ENCODE assay signal across 24 mouse cellular contexts in genomic region chr19:46404030-46404429, GRCm38 (mm10). TPM values are rescaled to one million over a fixed set of nuclear protein-coding genes. Genes with fewer than 3 reads are reported as not detected.
DNase-seq lines count a peak whose midpoint lies in the region; ATAC-seq and TF ChIP-seq lines count a peak whose summit lies in the region.
"Had no signal": no experiment of that assay in that cellular context is flagged by ENCODE, and none has a peak within 500 bp of the region (broad histone marks: within the 10 kb centered on the region; RNA-seq: fewer than 3 reads in every experiment).

No protein-coding gene starts in this region.

- no peak for TF ChIP-seq POLR2A in kidney, adult 2 months (IDR thresholded peaks at IDR 0.05; ENCODE audit: low read depth, low read length)

- peaks cover 4% of the 10 kb centered on the region; the same call in 1 of the 2 replicates for H3K36me3 ChIP-seq in kidney, adult 2 months (ENCODE audit: control insufficient read depth, insufficient read depth, low read length)
- peaks cover 63% of the 10 kb centered on the region for H3K36me3 ChIP-seq in kidney, embryonic 15.5 days
- peaks cover 11% of the 10 kb centered on the region for H3K36me3 ChIP-seq in kidney, postnatal 0 days (ENCODE audit: insufficient read depth, low read length)

- H3K9ac ChIP-seq in kidney, embryonic 15.5 days = no peak overlapping the region
- no peak overlapping the region for H3K9ac ChIP-seq in kidney, postnatal 0 days (ENCODE audit: low read depth, low read length)
- H3K9ac ChIP-seq: embryonic facial prominence, embryonic 12.5 days; forebrain, embryonic 13.5 days; forebrain, embryonic 15.5 days had no signal

- H3K4me1 ChIP-seq in kidney, adult 2 months (ENCODE audit: control insufficient read depth, insufficient read depth, low read length) = peaks cover 62% of the 10 kb centered on the region
- H3K4me1 ChIP-seq in kidney, embryonic 15.5 days = peaks cover 59% of the 10 kb centered on the region
- H3K4me1 ChIP-seq in kidney, postnatal 0 days (replicated peaks; ENCODE audit: insufficient read depth, low read length) = peaks cover 29% of the 10 kb centered on the region

- no peak for ATAC-seq in kidney, embryonic 15.5 days (replicated peaks; ENCODE audit: low FRiP score)
- no peak for ATAC-seq in kidney, postnatal 0 days (replicated peaks; ENCODE audit: low FRiP score, low read depth)
- ATAC-seq: activated CD4-positive, CD25-positive, alpha-beta regulatory T cell, adult 4 months; CD4-positive, CD25-positive, alpha-beta regulatory T cell, adult 4 months; forebrain, embryonic 13.5 days; forebrain, embryonic 15.5 days; Patski had no signal

- no peaks in the 10 kb centered on the region for H3K27me3 ChIP-seq in kidney, adult 2 months (replicated peaks; ENCODE audit: control insufficient read depth, insufficient read depth, low read length)
- H3K27me3 ChIP-seq in kidney, embryonic 15.5 days = no peaks in the 10 kb centered on the region
- no peaks in the 10 kb centered on the region for H3K27me3 ChIP-seq in kidney, postnatal 0 days (ENCODE audit: insufficient read depth, low read length)
- H3K27me3 ChIP-seq: CH12.LX; embryonic facial prominence, embryonic 12.5 days; forebrain, embryonic 13.5 days; forebrain, embryonic 15.5 days; Patski had no signal

- WGBS in kidney, adult 2 months = 48% methylated on average over 1 of the region's 1 CpGs
- WGBS in kidney, embryonic 15.5 days = 72% methylated on average over 1 of the region's 1 CpGs
- 62% methylated on average over 1 of the region's 1 CpGs for WGBS in kidney, postnatal 0 days

- peak; percentile 54 for DNase-seq in kidney, adult 2 months
- no peak for DNase-seq in kidney, adult 8-10 months
- DNase-seq in kidney, postnatal 14 days = no peak
- no peak for DNase-seq in kidney, postnatal 0 days (ENCODE audit: low spot score)
- DNase-seq in kidney, postnatal 4 days = no peak
- DNase-seq: adrenal gland, adult 8-10 months; adrenal gland, postnatal 14 days; adrenal gland, postnatal 36 days; B cell, adult 2 months; cerebellum, adult 11-12 months; cerebellum, adult 2 months; cerebellum, adult 9-10 months; cerebellum, postnatal 10 days; cerebellum, postnatal 25 days had no signal

- no peak for TF ChIP-seq CTCF in kidney, adult 2 months (conservative IDR thresholded peaks at IDR 0.05; ENCODE audit: insufficient read depth, insufficient read length, low read depth, low read length)
- no peak for TF ChIP-seq CTCF in kidney, postnatal 0 days (IDR thresholded peaks at IDR 0.05; ENCODE audit: low read depth)

- H3K9me3 ChIP-seq in kidney, embryonic 15.5 days (replicated peaks) = no peaks in the 10 kb centered on the region
- H3K9me3 ChIP-seq in kidney, postnatal 0 days (replicated peaks; ENCODE audit: low read length) = no peaks in the 10 kb centered on the region
- H3K9me3 ChIP-seq: embryonic facial prominence, embryonic 10.5 days; embryonic facial prominence, embryonic 12.5 days; forebrain, embryonic 13.5 days; forebrain, embryonic 15.5 days; G1E had no signal

- no peak overlapping the region for H3K4me3 ChIP-seq in kidney, adult 2 months (ENCODE audit: insufficient read depth, low read depth, low read length)
- H3K4me3 ChIP-seq in kidney, embryonic 15.5 days (replicated peaks) = no peak overlapping the region
- H3K4me3 ChIP-seq in kidney, postnatal 0 days (replicated peaks; ENCODE audit: low read depth, low read length) = no peak overlapping the region
- H3K4me3 ChIP-seq: embryonic facial prominence, embryonic 10.5 days; embryonic facial prominence, embryonic 12.5 days; forebrain, embryonic 13.5 days; forebrain, embryonic 15.5 days had no signal

- H3K27ac ChIP-seq in kidney, adult 2 months (ENCODE audit: insufficient read depth, low read depth, low read length) = peak overlapping the region; percentile 7; the same call in 1 of the 2 replicates
- peak overlapping the region; percentile 27; the same call in 1 of the 2 replicates for H3K27ac ChIP-seq in kidney, embryonic 15.5 days
- H3K27ac ChIP-seq in kidney, postnatal 0 days = peak overlapping the region; percentile 38; the same call in 1 of the 2 replicates
- H3K27ac ChIP-seq: embryonic facial prominence, embryonic 10.5 days; embryonic facial prominence, embryonic 12.5 days; forebrain, embryonic 13.5 days; forebrain, embryonic 15.5 days had no signal

- H3K4me2 ChIP-seq in kidney, embryonic 15.5 days = no peak overlapping the region
- H3K4me2 ChIP-seq in kidney, postnatal 0 days (ENCODE audit: low read length) = no peak overlapping the region
- H3K4me2 ChIP-seq: embryonic facial prominence, embryonic 12.5 days; forebrain, embryonic 13.5 days; forebrain, embryonic 15.5 days had no signal

RNA-seq across cellular contexts. Expression of gene Sufu, which starts 7.3 kb away (rescaled TPM):
- 38.2 and 39.7 TPM in 2 replicates for polyA plus RNA-seq in kidney, adult 2 months (2012; rRNA removed)
- 42.3 and 46.5 TPM in 2 replicates for polyA plus RNA-seq in kidney, embryonic 15.5 days (2015; fragmentation: Nextera tagmentation; extraction: Ambion mirVana)
- polyA plus RNA-seq in kidney, postnatal 0 days (2015; fragmentation: Nextera tagmentation; extraction: Ambion mirVana) = 30.6 and 33.0 TPM in 2 replicates

RNA-seq across cellular contexts. Expression of gene Actr1a, which starts 8.5 kb away (rescaled TPM):
- 73.8 and 80.4 TPM in 2 replicates for polyA plus RNA-seq in kidney, adult 2 months (2012; rRNA removed)
- 122 and 136 TPM in 2 replicates for polyA plus RNA-seq in kidney, embryonic 15.5 days (2015; fragmentation: Nextera tagmentation; extraction: Ambion mirVana)
- 100.0 and 111 TPM in 2 replicates for polyA plus RNA-seq in kidney, postnatal 0 days (2015; fragmentation: Nextera tagmentation; extraction: Ambion mirVana)

RNA-seq across cellular contexts. Expression of gene 2310034G01Rik, which starts 53.9 kb away (rescaled TPM):
- polyA plus RNA-seq in kidney, adult 2 months (2012; rRNA removed) = 1.5 and 1.6 TPM in 2 replicates
- polyA plus RNA-seq in kidney, embryonic 15.5 days (2015; fragmentation: Nextera tagmentation; extraction: Ambion mirVana) = 2.0 and 2.6 TPM in 2 replicates
- polyA plus RNA-seq in kidney, postnatal 0 days (2015; fragmentation: Nextera tagmentation; extraction: Ambion mirVana) = 3.5 and 4.0 TPM in 2 replicates
- polyA plus RNA-seq: activated CD4-positive, CD25-positive, alpha-beta regulatory T cell, adult 4 months; G1E had no signal
